Mouse (Mus musculus) Muller cell, postnatal 12 days (primary cell): Measurements from ENCODE around the gene Znrd1as.
"Not testable (repeated sequence)": the region's sequence is repeated elsewhere in the genome, so short reads cannot be mapped to it uniquely, and the experiment has no call there.

Experiments used
- DNase-seq: peaks from one replicate; pipeline ENCODE4 v3.0.0-alpha.2; 2015; ENCODE audit errors: inconsistent ontology term

Gene Znrd1as

DNA sequence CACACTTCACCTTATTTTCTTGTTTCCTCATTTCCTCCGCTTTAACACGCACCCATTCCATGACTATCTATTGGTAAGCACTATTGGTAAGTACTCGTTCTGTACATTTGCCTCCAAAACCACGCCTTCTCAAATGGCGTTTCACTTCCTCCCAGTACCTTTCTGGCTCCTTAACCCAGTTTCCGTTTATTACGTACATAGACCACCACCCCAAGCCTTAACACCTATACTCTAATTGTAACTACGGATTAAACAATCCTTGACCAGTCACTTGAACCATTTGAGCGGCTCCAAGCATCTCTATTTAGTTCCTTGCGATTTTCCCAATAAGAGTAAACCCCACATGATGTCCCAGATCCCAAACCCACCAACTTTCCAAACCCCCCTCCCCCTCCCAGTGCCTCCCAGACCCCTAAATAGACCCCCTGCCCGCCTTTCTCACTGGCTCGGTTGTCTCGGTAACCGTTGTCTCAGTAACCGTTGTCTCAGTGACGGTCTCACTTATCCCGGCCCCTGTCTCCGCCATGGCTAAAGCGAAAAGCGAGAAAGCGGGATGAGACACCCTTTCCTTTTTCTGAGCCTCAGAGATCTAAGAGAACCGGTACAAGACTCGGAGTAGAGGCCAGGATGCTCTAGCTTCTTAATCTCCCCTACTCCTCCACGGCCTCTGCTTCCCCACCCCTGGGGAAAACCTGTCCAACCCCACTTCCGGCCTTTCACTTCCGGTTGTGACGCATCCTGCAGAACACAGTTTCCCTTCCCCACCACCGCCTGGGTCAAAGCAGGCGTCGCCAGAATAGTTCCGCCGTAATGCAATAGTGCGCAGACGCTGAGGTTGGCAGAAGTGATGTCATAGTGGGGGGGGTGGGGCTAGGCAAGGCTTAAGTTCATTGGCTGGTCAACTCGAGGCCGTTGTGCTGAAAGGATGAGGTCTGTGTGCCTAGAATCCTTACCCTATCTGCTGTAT lies 7.1 kb upstream of the Znrd1as start, which contains the start of gene Ppp1r11:
Gene Ppp1r11 (minus strand): TSS at position 761 of the 967 bp plus-strand sequence.
- DNase-seq, result peak; percentile 99

DNA sequence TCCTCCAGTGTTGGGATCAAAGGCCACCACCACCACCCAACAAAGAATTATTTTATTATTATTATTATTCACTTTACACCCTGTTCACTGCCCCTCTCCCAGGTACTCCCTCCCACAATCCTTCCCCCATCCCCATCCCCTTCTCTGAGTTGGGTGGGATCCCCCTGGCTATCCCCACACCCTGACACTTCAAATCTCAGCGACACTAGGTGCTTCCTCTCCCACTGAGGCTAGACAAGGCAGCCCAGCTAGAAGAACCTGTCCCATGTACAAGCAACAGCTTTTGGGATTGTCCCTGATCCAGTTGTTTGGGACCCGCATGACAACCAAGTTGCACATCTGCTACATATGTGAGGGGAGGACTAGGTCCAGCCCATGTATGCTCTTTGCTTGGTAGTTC lies 5.8 kb upstream of the Znrd1as start:
- no peak for DNase-seq

DNA sequence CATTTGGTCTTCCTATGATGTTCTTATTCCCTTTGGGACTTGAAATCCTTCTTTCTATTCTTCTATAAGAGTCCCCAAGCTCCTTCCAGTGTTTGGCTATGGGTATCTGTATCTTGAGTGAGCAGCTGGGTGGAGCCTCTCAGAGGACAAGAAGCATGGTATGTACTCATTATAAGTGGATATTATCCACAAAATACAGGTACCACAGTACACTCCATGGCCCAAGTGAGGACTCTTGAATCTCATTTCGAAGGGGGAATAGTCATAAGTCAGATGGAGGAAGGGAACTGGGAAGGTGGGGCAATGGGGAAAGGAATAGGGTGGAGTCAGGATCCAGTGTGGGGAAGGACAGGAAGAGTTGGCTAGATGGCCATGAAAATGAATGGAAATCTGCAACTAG lies 5.3 kb upstream of the Znrd1as start:
- no peak for DNase-seq

DNA sequence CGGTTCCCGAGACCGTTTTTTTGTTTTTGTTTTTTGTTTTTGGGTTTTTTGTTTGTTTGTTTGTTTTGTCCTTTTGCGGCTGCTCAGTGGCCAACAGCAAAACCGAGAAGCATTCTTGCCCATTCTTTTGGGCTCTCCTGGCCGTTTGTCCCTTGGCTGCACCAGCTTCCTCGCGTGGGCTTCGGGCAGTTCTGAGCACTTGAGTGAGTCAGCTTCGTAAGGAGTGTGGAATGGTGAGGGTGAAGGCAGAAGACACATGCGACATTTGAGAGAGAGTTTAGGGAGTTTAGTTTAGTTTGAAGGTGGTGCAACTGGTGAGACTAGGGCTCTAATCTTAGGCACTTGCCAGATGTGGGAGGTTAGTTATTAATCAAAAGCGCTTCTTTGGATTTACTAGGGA lies 492 bp downstream of the Znrd1as start:
- DNase-seq, result no peak

DNA sequence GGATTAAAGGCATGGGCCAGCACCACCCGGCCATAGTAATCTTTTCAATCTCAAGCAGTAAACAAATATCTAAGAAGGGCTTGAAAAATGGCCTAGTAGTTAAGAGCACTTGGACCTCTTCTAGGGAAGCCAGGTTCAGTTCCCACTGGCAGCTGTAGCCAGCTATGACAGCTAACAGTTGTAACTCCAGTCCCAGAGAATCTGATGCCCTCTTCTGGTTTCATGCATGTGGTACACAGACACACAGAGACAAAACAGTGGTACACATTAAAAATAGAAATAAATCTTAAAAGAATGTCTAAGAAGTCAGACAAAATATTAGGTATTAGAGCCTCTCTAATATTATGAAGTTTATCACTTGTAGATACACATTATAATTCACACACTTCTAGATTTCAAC lies 2.7 kb downstream of the Znrd1as start:
- no peak for DNase-seq

DNA sequence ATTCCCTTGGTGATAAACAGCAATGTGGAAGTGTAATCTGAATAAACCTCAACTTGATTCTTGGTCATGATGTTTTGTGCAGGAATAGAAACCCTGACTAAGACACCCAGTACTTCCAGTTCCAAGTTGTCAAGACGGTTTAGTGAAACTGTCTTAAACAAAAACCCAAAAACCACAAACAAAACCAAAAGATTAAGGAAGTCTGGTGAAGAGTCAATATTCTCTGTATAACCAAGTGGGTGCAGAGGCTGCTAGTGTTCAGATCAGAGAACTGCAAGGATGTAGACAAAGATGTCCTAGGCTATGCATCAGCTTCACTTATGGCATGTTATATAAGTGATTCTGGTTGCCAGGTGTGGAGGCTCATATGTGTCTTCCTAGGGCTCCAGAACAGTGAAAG lies 8.5 kb downstream of the Znrd1as start:
- no peak for DNase-seq

DNA sequence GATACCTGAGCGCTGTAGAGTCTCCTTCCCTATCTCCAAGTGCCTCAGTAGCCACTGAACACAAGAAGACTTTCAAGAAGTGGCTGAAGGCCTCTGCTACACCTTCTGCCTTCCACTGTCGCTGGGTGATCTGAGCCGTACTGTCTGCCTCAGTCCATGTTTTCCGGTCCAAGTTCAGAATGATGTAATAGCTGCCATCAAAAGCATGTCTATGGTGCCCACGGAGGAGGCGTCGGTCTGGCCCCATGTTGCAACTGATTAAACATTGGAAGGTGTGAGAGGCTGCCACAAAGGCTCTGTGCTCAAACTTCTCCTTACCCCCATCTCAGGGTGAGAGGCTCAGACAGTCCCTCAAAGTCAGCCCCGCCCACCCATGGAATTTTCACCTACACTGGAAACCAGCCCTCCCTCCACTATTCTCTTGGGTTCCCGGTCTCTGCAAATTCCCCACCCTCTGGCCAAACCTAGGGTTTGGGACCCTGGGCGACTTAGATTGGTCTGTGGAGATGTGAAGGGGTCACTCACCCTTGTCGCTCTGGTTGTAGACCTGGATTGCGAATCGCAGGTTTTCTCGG lies 12.0 kb downstream of the Znrd1as start:
- DNase-seq, result no peak

DNA sequence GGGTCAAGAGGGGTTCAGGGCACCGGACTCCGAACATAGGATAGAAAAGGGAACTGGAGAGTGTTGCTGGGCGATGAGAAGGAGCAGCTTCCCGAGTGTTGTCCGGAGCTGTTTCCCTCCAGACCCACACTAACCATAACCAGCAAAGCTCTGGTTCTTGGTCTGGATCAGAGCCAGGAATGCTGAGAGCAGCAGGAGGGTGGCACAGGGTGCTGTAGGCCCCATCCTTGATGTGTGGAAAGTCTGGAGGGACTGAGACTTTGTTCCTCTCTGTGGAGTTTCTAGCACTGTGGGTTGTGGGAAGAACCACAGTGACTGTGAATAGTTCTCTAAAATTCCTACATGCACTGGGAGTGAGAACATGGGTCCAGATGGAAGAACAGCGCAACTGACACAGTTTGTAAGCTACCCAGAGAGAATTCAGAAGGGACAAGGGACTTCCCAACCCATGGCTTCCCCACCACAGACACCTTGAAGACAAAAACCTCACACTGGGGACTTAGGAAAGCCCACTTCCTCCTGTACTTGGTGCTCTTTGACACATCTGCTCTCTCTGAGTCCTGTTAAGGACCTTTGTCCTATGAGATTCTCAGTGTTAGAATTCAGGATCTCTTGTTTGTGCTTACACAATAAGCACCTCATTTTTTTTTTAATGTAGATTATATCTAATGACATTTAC lies 12.9 kb downstream of the Znrd1as start:
- no peak for DNase-seq

DNA sequence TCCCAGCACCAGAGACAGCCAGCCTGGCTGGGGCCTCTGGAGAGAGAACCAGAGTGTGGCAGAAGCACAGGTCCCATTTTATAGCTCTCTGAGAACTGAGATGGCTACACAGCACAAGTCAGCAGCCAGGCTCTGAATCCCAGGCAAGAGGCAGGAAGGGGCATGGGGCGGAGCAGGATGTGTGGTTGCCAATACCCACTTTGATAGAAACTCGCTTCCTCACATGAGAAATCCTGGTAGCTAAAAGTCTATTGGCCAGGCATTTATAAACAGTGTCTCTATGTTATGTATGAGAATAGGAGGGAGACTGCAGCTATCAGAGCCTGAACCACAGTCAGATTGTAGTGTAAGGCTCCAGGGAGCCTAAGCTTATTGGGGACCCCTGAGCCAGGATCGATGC lies 14.4 kb downstream of the Znrd1as start:
- DNase-seq, result no peak

DNA sequence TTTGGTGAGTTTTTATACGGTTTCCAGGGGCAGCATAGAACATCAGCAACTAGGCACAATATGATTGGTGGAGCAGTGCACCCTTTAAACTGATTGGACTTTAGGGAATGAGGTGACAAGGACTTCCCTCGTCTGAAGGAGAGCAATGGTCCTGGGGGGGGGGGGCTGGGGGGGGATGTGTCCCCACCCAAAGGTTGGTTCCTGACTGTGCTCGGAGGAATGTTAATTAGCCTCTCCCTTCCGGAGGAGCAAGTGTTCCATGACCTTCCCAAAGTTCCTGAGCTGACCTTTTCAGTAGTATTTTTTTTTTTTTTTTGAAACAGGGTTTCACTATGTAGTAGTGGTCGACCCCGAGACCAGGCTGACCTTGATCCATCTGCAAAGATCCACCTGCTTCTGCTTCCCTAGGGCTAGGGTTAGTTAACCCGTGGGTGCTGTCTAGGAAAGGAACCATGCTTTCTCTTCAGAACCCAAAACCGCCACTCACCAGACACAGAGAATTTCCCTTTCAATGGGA lies 14.9 kb downstream of the Znrd1as start:
- DNase-seq, result no peak

DNA sequence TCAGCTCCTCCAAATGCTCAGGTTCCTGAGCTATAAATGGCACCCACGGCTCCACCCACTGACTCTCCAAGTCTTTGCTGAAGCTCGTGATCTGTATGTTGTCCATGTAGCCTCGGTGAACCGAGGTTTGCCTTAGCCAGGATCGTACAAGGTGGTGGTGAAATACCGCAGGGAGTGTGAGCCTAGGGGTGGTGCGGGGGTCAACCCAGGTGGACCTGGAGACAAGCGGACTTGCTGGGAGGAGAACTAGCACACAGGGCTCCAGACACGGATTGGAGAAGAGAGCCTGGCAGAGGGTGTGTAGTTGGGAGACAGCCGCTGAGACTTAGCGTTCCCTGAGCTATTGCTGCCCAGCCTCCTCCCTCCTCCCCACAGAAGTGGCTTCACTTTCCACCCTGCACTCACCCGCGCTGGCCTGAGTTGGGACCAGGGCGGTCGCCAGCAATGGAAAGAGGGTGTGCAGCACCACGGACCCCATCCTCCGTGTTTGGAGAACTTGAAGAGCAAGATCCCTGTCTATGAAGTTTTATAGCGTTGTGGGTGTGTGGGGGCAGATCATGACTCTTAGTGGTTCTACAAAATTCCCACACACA lies 22.9 kb downstream of the Znrd1as start, which contains the start of gene 2410137M14Rik:
Gene 2410137M14Rik (minus strand): TSS at position 17 of the 593 bp plus-strand sequence.
- DNase-seq, result no peak

DNA sequence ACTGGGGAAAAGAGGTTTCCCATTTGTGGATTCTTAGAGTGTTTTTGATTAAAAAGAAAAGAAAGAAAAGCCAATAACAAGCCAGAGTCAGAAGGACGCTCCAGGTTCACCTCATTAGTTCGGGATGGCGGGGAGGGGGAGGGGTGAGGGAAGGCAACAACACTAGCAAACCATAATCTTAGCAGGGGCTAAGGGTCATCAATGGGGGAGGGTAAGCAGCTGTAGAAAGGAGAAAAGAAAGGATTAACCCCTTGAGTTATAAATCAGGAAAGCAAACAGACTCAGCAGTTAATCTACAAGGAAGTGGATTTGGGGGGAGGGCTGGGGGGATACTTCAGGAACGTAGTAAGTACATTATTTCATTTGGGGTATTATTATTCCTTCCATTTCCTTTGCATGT lies 23.5 kb downstream of the Znrd1as start:
- DNase-seq, result no peak

DNA sequence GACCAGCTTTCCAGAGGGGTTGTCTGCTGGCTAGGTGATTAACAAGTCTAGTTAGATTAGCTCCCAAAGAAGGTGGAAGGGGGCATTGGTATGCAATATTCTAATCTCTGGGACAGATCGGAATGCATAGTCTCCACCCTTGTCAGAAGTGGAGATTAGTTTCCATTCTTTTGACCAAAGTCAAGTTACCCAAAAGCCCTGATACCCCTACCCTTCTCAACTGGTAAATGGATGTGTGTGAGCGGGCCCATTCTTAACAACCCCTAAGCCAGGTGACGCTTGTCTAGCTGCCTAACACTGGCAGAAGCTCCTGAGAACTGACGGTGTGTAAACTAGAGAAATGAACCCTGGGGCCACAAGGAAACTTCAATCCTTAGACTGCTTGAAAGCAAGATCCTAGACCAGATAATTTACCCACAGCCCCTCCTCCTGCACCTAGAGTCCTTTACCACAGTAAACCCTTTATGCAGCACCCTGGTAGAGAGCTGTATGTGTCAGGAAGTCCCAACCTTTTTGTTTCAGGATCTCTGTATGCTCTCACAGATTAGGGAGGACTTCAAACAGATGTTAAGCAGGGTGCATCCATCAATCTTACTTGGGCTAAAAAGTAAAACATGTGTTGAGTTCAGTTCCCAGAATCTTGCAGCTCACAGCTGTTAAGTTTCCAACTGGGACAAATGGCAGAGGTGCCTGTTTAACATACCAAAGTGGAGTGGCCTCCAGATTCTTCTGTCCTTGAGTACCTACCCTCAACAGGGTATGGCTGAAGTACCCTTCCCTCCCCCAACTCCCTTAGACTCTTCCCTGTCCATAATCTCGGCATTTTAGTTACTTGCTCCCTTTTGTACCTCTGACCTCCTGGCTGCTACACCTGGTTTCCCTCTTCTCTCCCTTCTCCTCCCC lies 24.1 kb downstream of the Znrd1as start:
- no peak for DNase-seq

DNA sequence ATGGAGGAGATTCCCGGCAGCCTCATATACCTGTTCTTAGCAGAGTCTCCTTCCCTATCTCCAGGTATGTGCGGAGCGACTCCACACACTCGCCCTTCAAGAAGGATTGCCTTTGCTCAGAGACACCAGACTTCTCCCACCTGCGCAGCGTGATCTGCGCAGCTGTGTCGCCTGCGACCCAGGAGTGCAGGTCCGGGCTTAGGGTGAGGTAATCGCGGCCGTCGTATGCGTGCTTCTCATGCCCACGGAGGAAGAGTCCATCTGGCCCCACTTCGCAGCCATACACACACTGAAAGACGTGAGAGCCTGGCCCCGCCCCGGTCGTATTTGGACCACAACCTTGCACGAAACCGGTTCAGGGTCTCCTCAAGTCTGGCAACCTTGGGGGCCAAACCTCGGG lies 30.1 kb downstream of the Znrd1as start:
- no peak for DNase-seq

DNA sequence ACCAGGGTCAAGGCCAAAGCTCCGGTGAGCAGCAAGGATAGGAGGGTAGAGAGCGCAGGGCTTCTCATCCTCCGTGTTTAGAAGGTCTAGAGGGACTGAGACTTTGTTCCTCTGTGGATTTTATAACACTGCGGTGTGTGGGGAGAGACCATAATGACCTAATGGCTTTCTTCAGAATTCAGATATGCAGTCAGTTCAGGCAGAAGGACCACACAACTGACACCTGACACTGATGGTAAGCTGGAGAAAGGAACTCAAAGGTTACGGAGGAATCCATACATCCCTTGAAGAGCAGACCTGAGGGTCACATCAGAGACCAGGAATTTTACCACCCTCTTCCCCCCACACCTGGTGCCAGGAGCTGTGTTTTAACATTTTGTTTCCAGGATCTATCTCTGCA lies 31.0 kb downstream of the Znrd1as start, which contains the start of gene H2-M5:
Gene H2-M5 (minus strand): TSS at position 101 of the 400 bp plus-strand sequence.
- no peak for DNase-seq

DNA sequence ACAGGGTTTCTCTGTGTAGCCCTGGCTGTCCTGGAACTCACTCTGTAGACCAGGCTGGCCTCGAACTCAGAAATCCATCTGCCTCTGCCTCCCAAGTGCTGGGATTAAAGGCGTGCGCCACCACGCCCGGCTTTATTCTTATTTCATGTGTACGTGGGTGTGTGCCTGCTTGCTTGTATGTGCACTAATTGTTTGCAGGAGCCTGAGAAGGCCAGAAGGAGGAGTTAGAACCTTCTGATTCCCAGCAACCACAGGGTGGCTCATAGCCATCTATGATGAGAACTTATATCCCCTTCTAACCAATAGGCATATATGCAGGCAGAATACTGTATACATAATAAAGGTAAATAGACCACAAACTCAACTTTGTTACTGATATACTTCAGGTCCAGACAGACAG lies 32.2 kb downstream of the Znrd1as start:
- not testable (repeated sequence) for DNase-seq

DNA sequence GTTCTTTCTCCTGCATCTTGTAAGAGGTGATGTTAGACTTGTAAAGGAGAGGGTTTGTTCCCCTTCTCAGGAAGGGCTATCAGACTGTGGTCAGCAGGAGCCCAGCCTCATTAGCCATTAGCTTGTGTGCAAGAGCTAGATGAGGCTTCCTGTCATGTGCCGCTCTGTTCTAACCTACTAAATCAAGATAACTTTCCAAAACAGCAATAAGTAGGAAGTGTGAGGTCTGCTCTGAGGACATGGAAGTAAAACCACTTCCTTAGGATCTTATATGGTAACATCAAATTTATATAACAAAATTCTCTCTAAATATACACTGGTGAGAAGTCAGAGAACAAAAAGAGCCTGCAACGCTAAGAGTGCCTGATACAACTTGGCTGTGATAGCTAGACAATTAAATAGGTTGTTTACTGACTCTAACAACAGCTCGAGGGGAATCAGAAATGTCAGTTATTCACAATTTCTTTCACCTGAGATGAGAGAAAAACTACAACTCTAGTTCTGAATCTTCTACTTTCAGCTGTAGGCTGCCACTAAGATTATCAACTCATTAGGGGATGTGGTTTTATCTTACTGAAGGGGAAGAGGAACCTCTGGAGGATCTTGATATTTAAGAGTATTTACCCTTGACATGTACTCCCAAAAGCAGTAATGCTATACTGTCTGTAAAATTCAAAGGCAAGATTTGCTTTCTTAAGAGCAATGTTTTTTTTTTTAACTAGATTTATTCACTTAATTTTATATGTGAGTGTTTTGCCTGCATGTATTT lies 34.1 kb downstream of the Znrd1as start:
- DNase-seq, result no peak

DNA sequence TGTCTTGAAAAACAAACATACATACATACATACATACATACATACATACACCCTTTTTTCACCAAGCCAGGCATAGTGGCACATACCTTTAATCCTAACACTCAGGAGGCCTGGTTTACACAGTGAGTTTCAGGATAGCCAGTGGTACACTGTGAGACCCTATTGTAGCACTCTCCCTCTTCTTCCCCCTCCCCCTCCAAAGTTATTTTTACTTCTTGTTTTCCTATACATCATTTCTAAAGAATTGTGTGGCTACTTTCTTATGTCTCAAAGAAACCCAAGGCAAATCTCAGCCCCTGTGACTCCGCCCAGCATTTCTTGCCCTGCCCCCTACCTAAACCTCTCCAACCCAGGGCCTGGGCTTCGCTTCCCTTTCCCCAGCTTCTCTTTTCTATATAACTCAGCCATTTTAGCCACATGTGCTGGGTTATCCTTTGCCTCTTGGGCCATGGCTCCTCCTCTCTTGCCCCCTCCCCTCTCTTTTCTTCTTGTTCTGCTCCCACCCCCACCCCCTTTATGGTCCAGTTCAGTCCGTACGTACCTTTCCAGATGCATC lies 35.5 kb downstream of the Znrd1as start:
- no peak for DNase-seq

DNA sequence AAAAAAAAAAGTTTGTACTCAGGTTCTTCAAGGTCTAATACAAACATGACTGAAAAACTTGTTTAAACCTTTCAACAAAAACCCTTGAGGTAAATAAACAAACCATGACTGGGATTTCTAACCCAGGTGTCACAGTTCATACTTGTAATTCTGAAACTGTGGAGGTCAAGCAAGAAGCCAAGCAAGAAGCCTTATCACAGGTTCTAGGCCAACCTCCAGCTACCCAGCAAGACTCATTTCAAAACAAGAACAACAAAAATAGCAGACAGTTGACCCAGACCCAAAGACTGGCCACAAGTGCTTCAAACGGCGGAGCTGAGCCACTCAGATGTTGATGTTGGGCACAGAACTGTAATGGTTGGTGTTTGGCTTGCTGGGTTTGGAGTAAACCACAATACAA lies 36.1 kb downstream of the Znrd1as start:
- no peak for DNase-seq

DNA sequence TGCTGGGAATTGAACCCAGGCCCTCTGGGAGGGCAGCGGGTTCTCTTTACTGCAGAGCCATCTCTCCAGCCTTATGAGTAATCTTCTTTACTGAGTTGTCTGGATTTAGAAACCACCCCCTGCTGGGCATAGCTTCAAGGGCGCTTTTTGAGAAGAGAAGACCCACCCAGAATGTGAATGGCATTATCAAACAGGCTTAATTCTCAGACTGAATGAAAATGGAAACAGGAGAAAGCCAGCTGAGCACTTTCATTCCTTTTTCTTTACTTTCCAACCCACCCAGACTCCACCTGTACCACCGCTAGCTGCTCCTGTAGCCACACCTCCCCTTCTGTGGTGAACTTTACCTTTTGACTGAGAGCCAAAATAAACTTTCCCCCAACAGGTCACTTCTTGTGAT lies 37.1 kb downstream of the Znrd1as start:
- no peak for DNase-seq
